Mouse (Mus musculus): ENCODE results near the gene Gm28308. TPM values are rescaled to one million over a fixed set of nuclear protein-coding genes. Genes with fewer than 3 reads are reported as not detected.

Gene Gm28308
- total and polyA plus RNA-seq, 3 experiments = not detected

DNA sequence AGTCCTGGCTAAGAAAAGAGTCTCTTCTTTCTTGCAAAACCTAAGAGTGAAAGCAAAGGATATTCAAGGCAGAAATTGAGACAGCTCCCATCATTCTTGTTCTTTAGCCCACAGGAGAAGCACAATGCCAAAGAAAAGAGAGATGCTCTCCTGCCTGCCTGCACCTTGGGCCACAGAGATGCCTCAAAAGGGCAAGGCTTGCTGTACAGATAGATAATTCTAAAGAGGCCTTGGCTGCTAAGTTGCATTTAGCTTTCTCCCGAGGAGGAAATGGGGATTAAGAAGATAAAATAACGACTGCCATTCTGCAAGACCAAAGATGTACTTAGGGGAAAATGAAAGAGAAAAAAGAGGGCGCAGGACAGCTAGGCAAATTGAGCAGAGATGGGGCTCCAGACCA is 33.8 kb upstream of the Gm28308 start:
- no peak for TF ChIP-seq NRF1 (IDR thresholded peaks at IDR 0.05; ENCODE audit: low read depth, low read length)
- no peak for TF ChIP-seq MAZ (IDR thresholded peaks at IDR 0.05; ENCODE audit: low read depth, low read length)
- TF ChIP-seq SMC3 (IDR thresholded peaks at IDR 0.05; ENCODE audit: low read depth, low read length) = no peak
- no peak for TF ChIP-seq CHD1 (IDR thresholded peaks at IDR 0.05; ENCODE audit: low read depth, low read length)
- TF ChIP-seq POLR2A (IDR thresholded peaks at IDR 0.05; ENCODE audit: low read depth, low read length) = no peak
- TF ChIP-seq NELFE (IDR thresholded peaks at IDR 0.05; ENCODE audit: low read depth, low read length) = no peak
- no peak for TF ChIP-seq TCF12 (IDR thresholded peaks at IDR 0.05; ENCODE audit: low read depth, low read length)
- TF ChIP-seq ETS1 (conservative IDR thresholded peaks at IDR 0.05; ENCODE audit: low read depth, low read length) = no peak
- no peak for TF ChIP-seq ELF1 (IDR thresholded peaks at IDR 0.05; ENCODE audit: low read depth, low read length)
- TF ChIP-seq IRF4 (IDR thresholded peaks at IDR 0.05; ENCODE audit: low read depth, low read length) = no peak

DNA sequence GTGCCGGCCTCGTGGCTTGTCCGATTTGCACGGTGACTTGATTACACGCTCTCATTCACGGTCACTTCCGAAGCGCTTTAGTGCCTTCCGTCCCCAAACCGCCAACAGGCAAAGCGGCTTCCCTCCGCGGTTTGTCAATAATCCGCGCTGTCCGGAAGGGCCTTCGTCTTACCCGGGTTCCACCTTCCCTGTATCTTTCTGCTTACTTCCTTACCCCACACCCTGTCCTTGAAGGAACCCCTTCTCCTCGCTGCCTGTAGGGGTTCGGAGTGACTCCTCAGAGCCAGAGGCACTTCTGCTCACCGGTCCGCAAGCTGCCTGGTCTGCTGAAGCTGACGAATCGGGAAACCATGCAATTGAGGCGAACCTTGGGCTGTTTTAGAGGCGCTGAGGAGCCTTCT is 33.3 kb upstream of the Gm28308 start:
- peaks cover 5% of the 10 kb centered on the region for H3K9me3 ChIP-seq (replicated peaks; ENCODE audit: low read length)
- H3K27ac ChIP-seq (ENCODE audit: insufficient read depth, low read depth) = no peak overlapping the region
- H3K27me3 ChIP-seq (replicated peaks) = no peaks in the 10 kb centered on the region
- no peak overlapping the region for H3K9ac ChIP-seq (ENCODE audit: insufficient read depth, low read depth)
- no peaks in the 10 kb centered on the region for H3K36me3 ChIP-seq (replicated peaks in 1 of 2; ENCODE audit: control insufficient read depth in 1 of 2, insufficient read depth in 1 of 2, low read length in 1 of 2)
- no peaks in the 10 kb centered on the region for H3K4me1 ChIP-seq (ENCODE audit: control insufficient read depth in 1 of 2, insufficient read depth in 2 of 2)
- no peak for DNase-seq (ENCODE audit: extremely low read depth)
- TF ChIP-seq USF1 (IDR thresholded peaks at IDR 0.05; ENCODE audit: low read depth, low read length) = no peak
- TF ChIP-seq HCFC1 (IDR thresholded peaks at IDR 0.05; ENCODE audit: low read depth, low read length) = no peak
- TF ChIP-seq EP300 (IDR thresholded peaks at IDR 0.05; ENCODE audit: low read length) = no peak
- no peak for TF ChIP-seq NELFE (IDR thresholded peaks at IDR 0.05; ENCODE audit: low read depth, low read length)
- TF ChIP-seq SMC3 (IDR thresholded peaks at IDR 0.05; ENCODE audit: low read depth, low read length) = no peak
- TF ChIP-seq CHD1 (IDR thresholded peaks at IDR 0.05; ENCODE audit: low read depth, low read length) = no peak
- dilution Hi-C loops (cut with MboI; ENCODE audit: extremely low pct_ligation_motif_present, extremely low pct_unique_long_range_greater_than_20kb, low sequenced_read_pairs) = no loop called here
- in situ Hi-C loops (cut with MboI; ENCODE audit: low pct_ligation_motif_present, low pct_unique_long_range_greater_than_20kb, low sequenced_read_pairs) = no loop called here
- H3K4me3 ChIP-seq (replicated peaks in 1 of 3; ENCODE audit: low read depth in 2 of 3, low read length in 2 of 3, poor library complexity in 1 of 3) = no peak overlapping the region
- no peak overlapping the region for H3K4me2 ChIP-seq (ENCODE audit: insufficient read depth, low read depth, poor library complexity, severe bottlenecking)
- H3K79me2 ChIP-seq (replicated peaks; ENCODE audit: control insufficient read depth, extremely low read depth, insufficient read depth, poor library complexity, severe bottlenecking) = no peaks in the 10 kb centered on the region

More for the DNA sequence above, 33.8 kb upstream of the Gm28308 start:
- H3K36me3 ChIP-seq (replicated peaks in 1 of 2; ENCODE audit: control insufficient read depth in 1 of 2, insufficient read depth in 1 of 2, low read length in 1 of 2) = no peaks in the 10 kb centered on the region
- H3K4me2 ChIP-seq (ENCODE audit: insufficient read depth, low read depth, poor library complexity, severe bottlenecking) = no peak overlapping the region
- H3K9me3 ChIP-seq (replicated peaks; ENCODE audit: low read length) = peaks cover 7% of the 10 kb centered on the region
- H3K27me3 ChIP-seq (replicated peaks) = no peaks in the 10 kb centered on the region
- no peaks in the 10 kb centered on the region for H3K4me1 ChIP-seq (ENCODE audit: control insufficient read depth in 1 of 2, insufficient read depth in 2 of 2)
- in situ Hi-C loops (cut with MboI; ENCODE audit: low pct_ligation_motif_present, low pct_unique_long_range_greater_than_20kb, low sequenced_read_pairs) (no loop called here), dilution Hi-C loops (cut with MboI; ENCODE audit: extremely low pct_ligation_motif_present, extremely low pct_unique_long_range_greater_than_20kb, low sequenced_read_pairs) (no loop called here)
- H3K9ac ChIP-seq (ENCODE audit: insufficient read depth, low read depth) = no peak overlapping the region
- no peaks in the 10 kb centered on the region for H3K79me2 ChIP-seq (replicated peaks; ENCODE audit: control insufficient read depth, extremely low read depth, insufficient read depth, poor library complexity, severe bottlenecking)
- H3K27ac ChIP-seq (ENCODE audit: insufficient read depth, low read depth) = no peak overlapping the region
- no peak for DNase-seq (ENCODE audit: extremely low read depth)
- H3K4me3 ChIP-seq (replicated peaks in 1 of 3; ENCODE audit: low read depth in 2 of 3, low read length in 2 of 3, poor library complexity in 1 of 3) = no peak overlapping the region

DNA sequence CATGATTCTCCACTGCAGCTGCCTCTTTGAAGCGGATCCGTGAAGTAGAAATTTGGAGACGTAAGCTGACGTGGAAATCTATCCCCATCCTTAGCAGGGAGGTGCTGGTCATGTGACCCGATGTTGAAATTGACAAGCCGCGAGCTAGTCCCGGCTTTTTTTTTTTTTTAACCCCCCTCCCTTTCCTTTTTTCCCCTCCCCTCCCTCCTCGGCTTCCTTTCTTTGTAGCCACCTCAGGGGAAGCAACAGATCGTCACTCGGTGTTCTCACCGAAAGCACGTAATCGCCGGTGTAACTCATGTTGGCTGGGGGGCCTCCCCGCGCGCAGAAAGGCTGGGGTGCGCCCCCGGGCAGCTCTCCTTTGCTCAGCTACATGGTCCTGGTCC is 32.6 kb upstream of the Gm28308 start, which contains the start of gene Hoxa11:
Hoxa11 (minus strand) TSS at position 54 of the 386 bp plus-strand sequence.
- no peak within 1 kb of the TSS for H3K4me2 ChIP-seq (ENCODE audit: insufficient read depth, low read depth, poor library complexity, severe bottlenecking)
- H3K79me2 ChIP-seq (replicated peaks; ENCODE audit: control insufficient read depth, extremely low read depth, insufficient read depth, poor library complexity, severe bottlenecking) = no peaks in the 10 kb centered on the region
- no peak for DNase-seq (ENCODE audit: extremely low read depth)
- H3K27me3 ChIP-seq (replicated peaks) = no peaks in the 10 kb centered on the region
- dilution Hi-C loops (cut with MboI; ENCODE audit: extremely low pct_ligation_motif_present, extremely low pct_unique_long_range_greater_than_20kb, low sequenced_read_pairs) = no loop called here
- in situ Hi-C loops (cut with MboI; ENCODE audit: low pct_ligation_motif_present, low pct_unique_long_range_greater_than_20kb, low sequenced_read_pairs) = no loop called here
- no peak for TF ChIP-seq MAZ (IDR thresholded peaks at IDR 0.05; ENCODE audit: low read depth, low read length)
- no peak for TF ChIP-seq PAX5 (IDR thresholded peaks at IDR 0.05; ENCODE audit: low read length)
- TF ChIP-seq MEF2A (IDR thresholded peaks at IDR 0.05; ENCODE audit: borderline replicate concordance, low read depth, low read length) = no peak
- TF ChIP-seq USF1 (IDR thresholded peaks at IDR 0.05; ENCODE audit: low read depth, low read length) = no peak
- TF ChIP-seq NELFE (IDR thresholded peaks at IDR 0.05; ENCODE audit: low read depth, low read length) = no peak
- TF ChIP-seq TBP (conservative IDR thresholded peaks at IDR 0.05; ENCODE audit: low read depth, low read length) = no peak
- no peak for TF ChIP-seq RCOR1 (conservative IDR thresholded peaks at IDR 0.05; ENCODE audit: low read depth, low read length)
- TF ChIP-seq MAFK (IDR thresholded peaks at IDR 0.05; ENCODE audit: insufficient replicate concordance, low read length) = no peak
- TF ChIP-seq ZKSCAN1 (IDR thresholded peaks at IDR 0.05; ENCODE audit: borderline replicate concordance, low read depth, low read length) = no peak
- TF ChIP-seq TCF12 (IDR thresholded peaks at IDR 0.05; ENCODE audit: low read depth, low read length) = no peak
- TF ChIP-seq SMC3 (IDR thresholded peaks at IDR 0.05; ENCODE audit: low read depth, low read length) = no peak
- no peak for TF ChIP-seq BHLHE40 (IDR thresholded peaks at IDR 0.05; ENCODE audit: low read depth, low read length)
- no peak within 1 kb of the TSS for H3K4me3 ChIP-seq (replicated peaks in 1 of 3; ENCODE audit: low read depth in 2 of 3, low read length in 2 of 3, poor library complexity in 1 of 3)
- no peaks in the 10 kb centered on the region for H3K36me3 ChIP-seq (replicated peaks in 1 of 2; ENCODE audit: control insufficient read depth in 1 of 2, insufficient read depth in 1 of 2, low read length in 1 of 2)
- peaks cover 0 to 6% of the 10 kb centered on the region in 2 experiments; a peak in 2 of 4 replicates for H3K4me1 ChIP-seq (ENCODE audit: control insufficient read depth in 1 of 2, insufficient read depth in 2 of 2)
- no peak within 1 kb of the TSS for H3K27ac ChIP-seq (ENCODE audit: insufficient read depth, low read depth)
- no peak within 1 kb of the TSS for H3K9ac ChIP-seq (ENCODE audit: insufficient read depth, low read depth)
- H3K9me3 ChIP-seq (replicated peaks; ENCODE audit: low read length) = peaks cover 5% of the 10 kb centered on the region
